ENCODE assay signal across 27 mouse cellular contexts in genomic region chr4:86119067-86119466, GRCm38 (mm10).
A peak's percentile ranks its signal among the peaks of the same experiment; 100 is the strongest.
DNase-seq lines count a peak whose midpoint lies in the region; ATAC-seq and TF ChIP-seq lines count a peak whose summit lies in the region.
"Had no signal": no experiment of that assay in that cellular context is flagged by ENCODE, and none has a peak within 500 bp of the region (broad histone marks: within the 10 kb centered on the region; RNA-seq: fewer than 3 reads in every experiment).

No protein-coding gene starts in this region.

- DNase-seq in frontal cortex, postnatal 25 days (ENCODE audit: low spot score in 2 of 2) = no peak
- peak; percentile 10 for DNase-seq in midbrain, embryonic 11.5 days (ENCODE audit: low spot score, missing footprints)
- no peak for DNase-seq in midbrain, embryonic 10.5 days (ENCODE audit: low spot score)
- DNase-seq in limb, embryonic 14.5 days (ENCODE audit: low spot score) = peak; percentile 26
- no peak for DNase-seq in kidney, adult 9 months
- DNase-seq: adrenal gland, adult 8-10 months; adrenal gland, postnatal 14 days; adrenal gland, postnatal 36 days; B cell, adult 2 months; cerebellum, adult 11 months; cerebellum, adult 18-20 months; cerebellum, adult 8-10 months; cerebellum, adult 9-11 months; cerebellum, postnatal 14 days; cerebellum, postnatal 36 days; embryo, embryonic 11 days had no signal

- no peak overlapping the region for H3K4me3 ChIP-seq in midbrain, embryonic 11.5 days (ENCODE audit: low read depth, low read length)
- H3K4me3 ChIP-seq in midbrain, embryonic 10.5 days = no peak overlapping the region
- H3K4me3 ChIP-seq in limb, embryonic 14.5 days (replicated peaks; ENCODE audit: low read length) = no peak overlapping the region
- H3K4me3 ChIP-seq in intestine, postnatal 0 days (ENCODE audit: low read depth, low read length) = no peak overlapping the region
- H3K4me3 ChIP-seq: embryonic facial prominence, embryonic 13.5 days; embryonic facial prominence, embryonic 15.5 days; forebrain, embryonic 13.5 days; forebrain, embryonic 15.5 days had no signal

- peak; percentile 88 for ATAC-seq in frontal cortex, adult (ENCODE audit: low TSS enrichment)
- ATAC-seq in midbrain, embryonic 11.5 days (ENCODE audit: low FRiP score) = no peak
- peak; percentile 55; the same call in 1 of the 2 replicates for ATAC-seq in limb, embryonic 14.5 days (ENCODE audit: low FRiP score, low read depth)
- no peak for ATAC-seq in intestine, postnatal 0 days
- ATAC-seq: activated CD4-positive, CD25-positive, alpha-beta regulatory T cell, adult 4 months; CD4-positive, CD25-positive, alpha-beta regulatory T cell, adult 4 months; forebrain, embryonic 13.5 days; forebrain, embryonic 15.5 days; Patski had no signal

- H3K4me2 ChIP-seq in midbrain, embryonic 11.5 days = no peak overlapping the region
- H3K4me2 ChIP-seq in limb, embryonic 14.5 days (replicated peaks; ENCODE audit: low read depth, low read length, severe bottlenecking) = no peak overlapping the region
- H3K4me2 ChIP-seq in intestine, postnatal 0 days (replicated peaks; ENCODE audit: low read depth) = no peak overlapping the region
- H3K4me2 ChIP-seq: embryonic facial prominence, embryonic 13.5 days; embryonic facial prominence, embryonic 15.5 days; forebrain, embryonic 13.5 days; forebrain, embryonic 15.5 days had no signal

- no peak for TF ChIP-seq CTCF in intestine, postnatal 0 days (IDR thresholded peaks at IDR 0.05; ENCODE audit: low read depth)

- H3K27me3 ChIP-seq in midbrain, embryonic 11.5 days (ENCODE audit: control insufficient read depth, insufficient read depth, low read length) = no peaks in the 10 kb centered on the region
- no peaks in the 10 kb centered on the region for H3K27me3 ChIP-seq in midbrain, embryonic 10.5 days (ENCODE audit: low read depth, poor library complexity, severe bottlenecking)
- H3K27me3 ChIP-seq in limb, embryonic 14.5 days (ENCODE audit: control insufficient read depth, insufficient read depth, low read length) = no peaks in the 10 kb centered on the region
- H3K27me3 ChIP-seq in intestine, postnatal 0 days (replicated peaks; ENCODE audit: control insufficient read depth, insufficient read depth, low read length) = no peaks in the 10 kb centered on the region
- H3K27me3 ChIP-seq: CH12.LX; embryonic facial prominence, embryonic 13.5 days; embryonic facial prominence, embryonic 15.5 days; forebrain, embryonic 13.5 days; forebrain, embryonic 15.5 days; Patski had no signal

- H3K36me3 ChIP-seq in midbrain, embryonic 11.5 days (ENCODE audit: control insufficient read depth, insufficient read depth, low read length) = no peaks in the 10 kb centered on the region
- no peaks in the 10 kb centered on the region for H3K36me3 ChIP-seq in midbrain, embryonic 10.5 days
- H3K36me3 ChIP-seq in limb, embryonic 14.5 days (ENCODE audit: control insufficient read depth, insufficient read depth, low read length) = no peaks in the 10 kb centered on the region
- no peaks in the 10 kb centered on the region for H3K36me3 ChIP-seq in intestine, postnatal 0 days (ENCODE audit: control insufficient read depth, insufficient read depth)
- H3K36me3 ChIP-seq: embryonic facial prominence, embryonic 13.5 days; embryonic facial prominence, embryonic 15.5 days; forebrain, embryonic 15.5 days; G1E had no signal

- TF ChIP-seq POLR2A in limb, embryonic 14.5 days (IDR thresholded peaks at IDR 0.05; ENCODE audit: borderline replicate concordance, extremely low read depth, insufficient read depth, insufficient read length) = no peak

- H3K9ac ChIP-seq in midbrain, embryonic 11.5 days (ENCODE audit: low read length) = no peak overlapping the region
- no peak overlapping the region for H3K9ac ChIP-seq in limb, embryonic 14.5 days (ENCODE audit: low read depth, low read length, severe bottlenecking)
- H3K9ac ChIP-seq in intestine, postnatal 0 days (ENCODE audit: low read depth, low read length) = no peak overlapping the region
- H3K9ac ChIP-seq: embryonic facial prominence, embryonic 13.5 days; embryonic facial prominence, embryonic 15.5 days; forebrain, embryonic 13.5 days; forebrain, embryonic 15.5 days had no signal

- 68% methylated on average over 2 of the region's 2 CpGs for WGBS in midbrain, embryonic 11.5 days
- 83% methylated on average over 2 of the region's 2 CpGs for WGBS in midbrain, embryonic 10.5 days
- WGBS in limb, embryonic 14.5 days = 13% methylated on average over 2 of the region's 2 CpGs
- 43% methylated on average over 2 of the region's 2 CpGs for WGBS in intestine, postnatal 0 days

- H3K27ac ChIP-seq in midbrain, embryonic 11.5 days (ENCODE audit: low read depth, low read length) = no peak overlapping the region
- no peak overlapping the region for H3K27ac ChIP-seq in midbrain, embryonic 10.5 days (replicated peaks)
- H3K27ac ChIP-seq in limb, embryonic 14.5 days (replicated peaks; ENCODE audit: low read depth, low read length) = no peak overlapping the region
- no peak overlapping the region for H3K27ac ChIP-seq in intestine, postnatal 0 days (ENCODE audit: low read depth, low read length)
- H3K27ac ChIP-seq: embryonic facial prominence, embryonic 13.5 days; embryonic facial prominence, embryonic 15.5 days; forebrain, embryonic 13.5 days; forebrain, embryonic 15.5 days had no signal

- no peaks in the 10 kb centered on the region for H3K9me3 ChIP-seq in midbrain, embryonic 11.5 days (ENCODE audit: control insufficient read depth, low read length)
- no peaks in the 10 kb centered on the region for H3K9me3 ChIP-seq in midbrain, embryonic 10.5 days (replicated peaks)
- H3K9me3 ChIP-seq in limb, embryonic 14.5 days (ENCODE audit: control insufficient read depth, low read length) = no peaks in the 10 kb centered on the region
- H3K9me3 ChIP-seq in intestine, postnatal 0 days (ENCODE audit: control insufficient read depth) = no peaks in the 10 kb centered on the region
- H3K9me3 ChIP-seq: embryonic facial prominence, embryonic 13.5 days; embryonic facial prominence, embryonic 15.5 days; forebrain, embryonic 13.5 days; forebrain, embryonic 15.5 days; G1E had no signal

- no peaks in the 10 kb centered on the region for H3K4me1 ChIP-seq in midbrain, embryonic 11.5 days (ENCODE audit: control insufficient read depth, insufficient read depth, low read length)
- H3K4me1 ChIP-seq in midbrain, embryonic 10.5 days = no peaks in the 10 kb centered on the region
- peaks cover 15% of the 10 kb centered on the region; the same call in 1 of the 2 replicates for H3K4me1 ChIP-seq in limb, embryonic 14.5 days (ENCODE audit: control insufficient read depth, insufficient read depth, low read length)
- H3K4me1 ChIP-seq in intestine, postnatal 0 days (replicated peaks; ENCODE audit: control insufficient read depth, insufficient read depth, low read length) = no peaks in the 10 kb centered on the region
- H3K4me1 ChIP-seq: forebrain, embryonic 13.5 days; forebrain, embryonic 15.5 days had no signal

Comparison
In these comparisons a context has a peak if more than half of its experiments do, and no peak if none do; other contexts are left out.
1. DNase-seq: peak in midbrain, embryonic 11.5 days (single experiment) and limb, embryonic 14.5 days (single experiment); none in frontal cortex, postnatal 25 days (0 of 2), midbrain, embryonic 10.5 days (single experiment) and kidney, adult 9 months (single experiment).
2. ATAC-seq: peak in frontal cortex, adult (single experiment) and limb, embryonic 14.5 days (single experiment); none in midbrain, embryonic 11.5 days (single experiment) and intestine, postnatal 0 days (single experiment).